Mouse (Mus musculus): ENCODE data around the gene Pou2f1. TPM values are rescaled to one million over a fixed set of nuclear protein-coding genes. Genes with fewer than 3 reads are reported as not detected.

Gene Pou2f1
- total RNA-seq, 2 experiments from 2014 or later = 14.2 to 18.0 TPM

- DNase-seq (ENCODE audit: low spot score in 2 of 2) = no peak
- intact Hi-C loops (cut with DNase I) = no loop called here
Measured at GRCm38 (mm10) chr1:165833910-165834632, 168.4 kb downstream of the Pou2f1 start.

DNA sequence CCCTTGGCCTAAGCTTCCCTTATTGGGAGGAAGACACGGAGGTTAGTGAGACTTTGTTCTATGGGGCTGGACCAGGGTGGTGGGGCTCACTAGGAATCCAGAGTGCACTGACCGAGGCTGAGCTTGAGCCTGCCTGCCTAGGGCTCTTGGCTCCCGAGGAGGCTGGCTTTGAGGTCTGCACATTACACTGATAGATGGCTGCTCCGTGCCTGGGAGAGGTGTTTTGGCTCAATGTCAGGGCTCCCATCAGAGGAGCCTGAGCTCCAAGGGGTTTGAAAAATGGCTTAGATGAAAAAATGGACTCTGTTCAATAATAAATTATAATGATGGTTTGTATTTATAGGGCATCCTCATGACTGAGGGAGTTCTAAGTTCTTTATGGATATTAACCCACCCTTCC is 169.2 kb downstream of the Pou2f1 start:
- DNase-seq (ENCODE audit: low spot score in 2 of 2) = no peak
- intact Hi-C loops (cut with DNase I) = no loop called here

DNA sequence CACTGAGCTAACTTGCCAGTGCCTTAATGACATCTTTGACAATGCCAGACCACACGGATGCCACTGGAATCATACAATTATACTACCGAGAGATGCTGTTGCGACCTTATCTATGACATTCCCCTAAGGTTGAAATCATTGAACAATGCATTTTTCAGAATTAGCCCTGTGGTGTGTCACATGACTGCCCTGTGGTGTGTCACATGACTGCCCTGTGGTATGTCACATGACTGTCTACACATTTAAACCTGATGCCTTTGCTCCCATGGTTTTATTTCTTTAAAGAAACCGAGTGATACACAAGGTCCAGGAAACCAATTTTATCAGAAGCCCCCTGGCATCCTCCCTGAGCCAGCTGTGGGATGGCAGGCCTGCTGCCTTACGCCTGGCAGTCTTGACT is 172.6 kb downstream of the Pou2f1 start:
- no peak for DNase-seq (ENCODE audit: low spot score in 2 of 2)
- intact Hi-C loops (cut with DNase I) = no loop called here

DNA sequence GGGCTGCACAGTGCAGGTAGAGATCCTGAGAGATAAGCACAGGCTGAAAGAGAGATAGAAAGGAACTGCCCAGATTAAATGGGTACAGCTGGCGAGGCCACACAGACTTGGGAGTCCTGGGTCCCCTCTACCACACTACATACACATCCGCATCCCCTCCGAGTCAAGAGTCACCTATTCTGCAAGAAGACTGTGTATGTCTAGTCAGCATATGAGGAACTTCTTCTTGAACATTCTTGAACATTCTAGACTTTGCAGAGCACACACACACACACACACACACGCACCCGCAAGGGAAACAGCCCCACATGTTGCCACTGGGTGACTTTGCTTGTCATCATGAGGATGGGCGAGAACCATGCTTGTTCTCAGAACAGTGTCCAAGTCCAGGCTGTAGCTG is 173.9 kb downstream of the Pou2f1 start:
- intact Hi-C loops (cut with DNase I) = no loop called here
- DNase-seq (ENCODE audit: low spot score in 2 of 2) = no peak

DNA sequence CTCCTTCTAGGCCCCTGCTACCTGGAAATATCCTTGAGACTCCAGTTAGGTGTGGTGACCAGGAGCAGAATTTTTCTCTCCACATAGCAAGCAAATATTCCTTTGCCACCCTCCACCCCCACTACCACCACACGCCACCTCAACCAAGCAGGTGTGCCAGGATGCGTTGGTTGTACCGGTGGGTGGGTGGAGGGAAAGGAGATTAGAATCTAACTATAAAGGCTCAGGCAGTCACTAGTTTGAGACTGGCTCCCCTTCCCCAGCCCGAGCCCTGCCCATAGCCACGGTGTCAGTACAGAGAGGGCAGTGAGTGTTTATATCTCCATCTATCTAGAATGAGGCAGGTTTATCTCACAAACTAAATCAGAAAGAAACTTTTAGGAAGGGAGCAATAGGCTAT is 174.3 kb downstream of the Pou2f1 start:
- DNase-seq (ENCODE audit: low spot score in 2 of 2) = no peak
- intact Hi-C loops (cut with DNase I) = no loop called here

DNA sequence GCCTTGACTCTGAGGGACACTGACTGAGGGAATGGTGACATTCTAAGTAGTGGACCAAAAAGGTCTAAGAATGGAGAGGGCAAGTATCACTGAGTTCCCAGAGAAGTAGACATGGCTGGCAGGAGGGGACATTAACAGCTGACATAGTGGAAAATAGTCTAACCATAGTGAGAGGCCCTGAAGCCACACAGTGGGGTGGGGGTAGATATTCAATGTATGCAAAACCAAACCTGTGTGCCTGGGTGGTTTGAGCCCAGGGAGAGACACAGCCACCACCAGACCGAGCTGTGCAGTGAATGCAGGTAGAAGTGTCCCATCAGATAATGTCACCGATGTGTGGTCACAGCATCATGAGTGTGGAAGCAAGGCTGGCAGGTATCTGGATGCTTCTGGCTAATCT is 180.4 kb downstream of the Pou2f1 start:
- intact Hi-C loops (cut with DNase I) = no loop called here

DNA sequence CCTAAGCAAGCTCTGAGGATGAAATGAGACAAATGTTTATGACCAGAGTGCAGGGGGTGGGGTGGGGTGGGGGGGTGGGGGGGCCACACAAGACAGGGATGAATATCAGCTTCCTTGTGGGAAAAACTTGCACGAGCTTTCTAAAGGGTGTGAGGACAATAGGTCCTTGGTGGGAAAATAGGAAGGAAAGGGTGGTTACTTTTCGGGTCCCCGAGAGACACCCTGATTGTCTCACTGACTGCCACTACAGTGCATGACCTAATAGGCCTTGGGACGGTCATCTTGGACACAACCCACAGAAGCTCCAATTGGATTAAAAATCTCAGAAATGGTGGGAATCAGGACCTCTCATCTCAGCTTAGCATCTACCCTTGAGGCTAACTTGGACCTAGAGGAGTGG is 183.3 kb downstream of the Pou2f1 start:
- intact Hi-C loops (cut with DNase I) = no loop called here
- DNase-seq (ENCODE audit: low spot score in 2 of 2) = no peak

More for the DNA sequence above, 180.4 kb downstream of the Pou2f1 start:
- DNase-seq (ENCODE audit: low spot score in 2 of 2) = no peak

DNA sequence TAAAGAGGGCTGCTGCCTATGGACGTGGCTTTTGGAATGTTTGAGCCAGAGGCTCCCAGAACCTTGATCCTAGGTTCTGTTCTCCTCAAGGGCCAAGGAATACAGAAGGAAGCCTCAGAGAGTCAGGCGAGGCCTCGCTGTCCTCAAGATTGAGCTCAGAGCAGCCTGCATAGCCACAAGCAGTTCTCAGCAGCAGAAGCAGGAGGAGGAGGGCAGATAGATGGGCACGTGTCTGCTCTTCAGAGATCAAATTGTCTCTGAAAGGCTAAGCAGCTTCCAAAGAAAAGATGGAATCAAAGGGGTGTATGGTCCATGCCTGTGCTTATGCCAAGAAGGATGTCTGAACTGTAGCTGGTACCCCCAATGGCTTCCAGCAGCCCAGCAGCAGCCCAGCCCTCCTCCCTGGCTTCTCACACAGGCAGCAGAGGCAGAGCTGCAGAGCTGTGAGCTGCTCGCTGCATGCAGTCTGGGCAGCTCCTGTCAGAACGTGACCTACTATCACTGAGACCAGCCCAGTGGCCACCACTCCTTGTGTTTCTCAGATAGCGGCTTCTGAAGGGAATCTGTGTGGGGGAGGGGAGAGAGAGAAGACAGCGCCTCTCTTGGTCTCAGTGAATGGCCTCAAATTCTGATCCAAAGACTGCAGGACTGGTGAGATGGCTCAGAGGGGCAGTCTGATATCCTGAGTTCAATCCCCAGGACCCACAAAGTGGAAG is 184.2 kb downstream of the Pou2f1 start:
- no peak for DNase-seq (ENCODE audit: low spot score in 2 of 2)
- intact Hi-C loops (cut with DNase I) = no loop called here

DNA sequence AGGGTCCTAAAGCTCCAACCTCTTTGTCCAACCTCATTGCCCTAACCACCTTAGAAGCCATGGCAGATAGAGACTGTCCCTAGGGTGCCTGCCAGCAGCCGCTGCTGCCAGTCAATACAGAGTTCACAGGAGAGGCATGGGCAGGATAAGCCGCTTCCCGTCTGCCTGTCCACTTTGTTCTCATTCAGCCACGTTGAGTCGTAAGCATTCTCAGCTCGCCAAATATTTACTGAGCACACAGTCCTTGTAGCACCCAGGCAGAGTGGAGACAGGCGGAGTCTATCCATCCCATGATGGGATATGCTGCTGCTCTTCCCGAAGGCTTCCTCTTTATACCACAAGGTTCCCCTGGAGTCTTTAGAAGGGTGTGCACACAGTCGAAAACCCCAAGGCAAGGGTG is 185.2 kb downstream of the Pou2f1 start:
- intact Hi-C loops (cut with DNase I) = no loop called here
- no peak for DNase-seq (ENCODE audit: low spot score in 2 of 2)

DNA sequence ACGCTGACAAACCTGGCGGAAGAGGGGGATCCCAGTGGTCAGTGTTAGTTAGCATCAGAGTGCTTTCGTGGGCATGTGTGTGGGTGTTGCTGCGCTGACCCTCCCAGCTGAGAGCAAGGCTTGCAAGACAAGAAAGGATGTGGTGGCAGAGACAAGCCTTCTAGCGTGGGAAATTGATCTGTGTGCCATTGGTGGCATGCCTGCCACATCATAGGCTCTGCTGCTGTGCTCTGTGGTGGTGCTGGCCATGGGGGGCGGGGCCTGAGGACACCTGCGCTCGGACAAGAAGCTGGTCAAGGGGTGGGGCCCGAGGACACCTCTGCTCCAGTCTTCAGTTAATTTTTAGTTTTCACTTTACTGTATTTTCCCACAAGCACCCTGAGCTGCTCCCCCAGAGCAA is 186.1 kb downstream of the Pou2f1 start:
- no peak for DNase-seq (ENCODE audit: low spot score in 2 of 2)
- intact Hi-C loops (cut with DNase I) = no loop called here

Other genes starting within 250 kb of the Pou2f1 start
- gene Creg1, start 238.9 kb downstream of the Pou2f1 start, total RNA-seq (2021) = 10 to 100 TPM; 25.1 to 28.5 TPM
- not detected for gene Cd247, start 214.0 kb downstream of the Pou2f1 start, total RNA-seq (2021)
- gene Dusp27, start 125.2 kb upstream of the Pou2f1 start, total RNA-seq (2021) = under 1 TPM; 0.35 to 0.55 TPM
- gene Gpa33, start 127.6 kb upstream of the Pou2f1 start, total RNA-seq (2021) = not detected
- gene Mael, start 236.1 kb upstream of the Pou2f1 start, total RNA-seq (2021) = not detected

Measured in left cerebral cortex, postnatal 14 days (tissue).